Mouse (Mus musculus): Measurements from ENCODE around the gene Exoc4. TPM values are rescaled to one million over a fixed set of nuclear protein-coding genes. Genes with fewer than 3 reads are reported as not detected.
A peak's percentile ranks its signal among the peaks of the same experiment; 100 is the strongest.

Gene Exoc4
- total RNA-seq, 1 experiment from 2014 or later, result 80.9 TPM

GRCm38 (mm10) chr6:33431207-33431787, 182.4 kb downstream of the Exoc4 start:
- ATAC-seq (replicated peaks in 1 of 2; ENCODE audit: insufficient read depth in 1 of 2, low FRiP score in 2 of 2, low TSS enrichment in 1 of 2, low read depth in 1 of 2, poor library complexity in 2 of 2, severe bottlenecking in 2 of 2), result no peak

- no peak for ATAC-seq (replicated peaks in 1 of 2; ENCODE audit: insufficient read depth in 1 of 2, low FRiP score in 2 of 2, low TSS enrichment in 1 of 2, low read depth in 1 of 2, poor library complexity in 2 of 2, severe bottlenecking in 2 of 2)
Observed at GRCm38 (mm10) chr6:33440508-33440907, 191.6 kb downstream of the Exoc4 start.

DNA sequence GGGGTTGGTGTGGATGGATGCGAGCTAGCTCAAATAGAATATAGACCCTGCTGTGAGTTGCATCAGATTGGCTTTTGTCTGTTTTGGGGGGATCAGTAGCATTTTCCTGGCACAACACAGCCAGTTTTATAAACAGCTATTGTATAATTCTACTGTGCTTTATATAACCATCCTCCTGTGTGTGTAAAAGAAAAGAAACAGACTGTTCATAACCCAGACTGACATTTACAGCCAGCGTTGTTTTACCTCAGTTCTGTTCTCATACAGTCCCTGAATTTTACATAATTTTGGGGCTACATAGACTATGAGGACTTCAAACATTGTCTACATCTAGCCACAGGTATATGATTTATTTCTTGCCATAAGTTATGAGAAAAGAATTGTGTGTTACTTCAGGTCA, 204.9 kb downstream of the Exoc4 start:
- ATAC-seq (replicated peaks in 1 of 2; ENCODE audit: insufficient read depth in 1 of 2, low FRiP score in 2 of 2, low TSS enrichment in 1 of 2, low read depth in 1 of 2, poor library complexity in 2 of 2, severe bottlenecking in 2 of 2), result no peak

GRCm38 (mm10) chr6:33454354-33454753, 205.5 kb downstream of the Exoc4 start:
- no peak for ATAC-seq (replicated peaks in 1 of 2; ENCODE audit: insufficient read depth in 1 of 2, low FRiP score in 2 of 2, low TSS enrichment in 1 of 2, low read depth in 1 of 2, poor library complexity in 2 of 2, severe bottlenecking in 2 of 2)

DNA sequence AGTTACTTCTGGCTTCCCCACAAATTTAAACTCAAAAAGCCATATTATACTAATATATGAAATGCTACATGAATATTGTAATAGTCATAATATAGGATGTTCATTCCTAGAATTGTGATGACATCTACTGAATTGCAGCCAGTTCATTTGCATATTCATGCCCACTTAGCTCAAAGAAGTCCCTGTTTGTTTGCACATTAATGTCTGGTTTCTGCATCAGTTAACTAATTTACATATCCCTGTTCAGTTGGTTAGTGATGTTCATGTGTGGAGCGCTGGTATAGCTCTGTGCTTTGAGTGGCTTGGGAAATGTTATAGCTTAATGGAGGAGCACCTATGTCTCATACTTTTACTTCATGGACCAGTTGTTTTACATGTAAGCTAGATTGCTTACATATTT, 206.4 kb downstream of the Exoc4 start:
- ATAC-seq (replicated peaks in 1 of 2; ENCODE audit: insufficient read depth in 1 of 2, low FRiP score in 2 of 2, low TSS enrichment in 1 of 2, low read depth in 1 of 2, poor library complexity in 2 of 2, severe bottlenecking in 2 of 2), result no peak

DNA sequence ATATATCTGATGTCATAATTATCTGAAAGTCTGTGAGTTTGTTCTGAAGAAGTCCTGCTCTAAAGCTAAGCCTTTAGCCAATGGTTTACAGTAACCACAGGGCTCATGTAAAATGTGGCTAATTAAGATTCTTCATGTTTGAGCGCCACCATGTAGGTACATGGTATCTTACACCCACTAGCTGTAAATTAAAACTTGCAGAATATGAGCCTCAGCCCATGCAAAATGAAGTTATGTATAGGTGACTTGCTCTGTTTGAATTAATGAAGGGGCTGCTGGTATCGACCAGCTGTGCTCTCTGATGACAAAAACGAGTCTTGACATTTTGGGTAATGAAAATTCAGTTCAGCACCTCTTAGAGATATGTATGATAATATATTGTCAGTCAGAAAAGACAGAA, 216.0 kb downstream of the Exoc4 start:
- ATAC-seq (replicated peaks in 1 of 2; ENCODE audit: insufficient read depth in 1 of 2, low FRiP score in 2 of 2, low TSS enrichment in 1 of 2, low read depth in 1 of 2, poor library complexity in 2 of 2, severe bottlenecking in 2 of 2), result no peak

- ATAC-seq (replicated peaks in 1 of 2; ENCODE audit: insufficient read depth in 1 of 2, low FRiP score in 2 of 2, low TSS enrichment in 1 of 2, low read depth in 1 of 2, poor library complexity in 2 of 2, severe bottlenecking in 2 of 2), result no peak
Observed at GRCm38 (mm10) chr6:33465392-33465791, 216.5 kb downstream of the Exoc4 start.

DNA sequence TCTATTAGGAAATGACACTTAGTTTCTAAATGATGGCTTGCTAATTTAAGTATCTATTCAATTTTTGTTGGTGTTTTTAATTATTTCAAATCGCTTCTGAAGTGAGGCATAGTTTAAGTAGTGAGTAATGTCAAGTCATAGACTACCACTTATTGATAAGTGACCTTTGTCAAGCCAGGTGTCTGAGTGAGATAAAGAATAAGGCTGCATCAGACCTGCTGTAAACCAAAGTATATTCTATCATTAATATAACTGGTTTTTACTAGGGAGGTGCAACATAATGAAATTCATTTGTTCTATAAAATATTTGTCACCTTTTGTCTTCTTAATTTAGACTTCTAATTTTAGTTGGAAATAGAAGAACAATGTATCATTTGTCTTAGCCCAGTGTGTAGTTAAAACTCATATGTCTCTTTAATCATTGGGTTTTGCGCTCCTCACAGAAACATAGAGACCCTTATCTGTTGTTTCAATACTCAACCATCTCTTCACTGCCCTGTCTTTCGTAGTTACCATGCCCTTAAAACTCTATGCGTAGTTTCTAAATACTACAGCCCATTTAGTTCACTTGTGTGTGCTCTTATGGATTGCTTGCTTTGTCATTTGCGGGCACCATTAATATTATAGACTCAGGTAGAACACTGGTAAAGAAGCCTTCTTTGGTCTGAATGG, 217.4 kb downstream of the Exoc4 start:
- no peak for ATAC-seq (replicated peaks in 1 of 2; ENCODE audit: insufficient read depth in 1 of 2, low FRiP score in 2 of 2, low TSS enrichment in 1 of 2, low read depth in 1 of 2, poor library complexity in 2 of 2, severe bottlenecking in 2 of 2)

DNA sequence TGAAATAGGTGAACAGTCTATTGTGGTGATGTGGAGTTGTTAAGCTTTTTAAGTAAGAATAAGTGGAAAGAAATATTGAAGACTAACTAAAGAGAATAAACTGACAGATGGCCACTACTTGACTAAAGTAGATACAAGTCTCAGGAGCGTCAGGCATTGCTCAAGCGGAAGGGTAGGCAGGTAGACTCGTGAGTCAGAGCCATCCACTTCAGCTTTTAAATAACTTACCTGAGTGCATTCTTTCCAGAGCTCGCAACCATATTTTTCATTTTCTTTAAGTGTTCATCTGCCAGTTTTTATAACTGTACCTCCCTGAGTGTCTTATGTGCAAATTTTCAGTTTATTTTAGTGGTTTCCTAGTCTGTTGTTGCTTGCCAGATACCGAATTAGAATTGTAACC, 219.6 kb downstream of the Exoc4 start:
- ATAC-seq (replicated peaks in 1 of 2; ENCODE audit: insufficient read depth in 1 of 2, low FRiP score in 2 of 2, low TSS enrichment in 1 of 2, low read depth in 1 of 2, poor library complexity in 2 of 2, severe bottlenecking in 2 of 2), result no peak

DNA sequence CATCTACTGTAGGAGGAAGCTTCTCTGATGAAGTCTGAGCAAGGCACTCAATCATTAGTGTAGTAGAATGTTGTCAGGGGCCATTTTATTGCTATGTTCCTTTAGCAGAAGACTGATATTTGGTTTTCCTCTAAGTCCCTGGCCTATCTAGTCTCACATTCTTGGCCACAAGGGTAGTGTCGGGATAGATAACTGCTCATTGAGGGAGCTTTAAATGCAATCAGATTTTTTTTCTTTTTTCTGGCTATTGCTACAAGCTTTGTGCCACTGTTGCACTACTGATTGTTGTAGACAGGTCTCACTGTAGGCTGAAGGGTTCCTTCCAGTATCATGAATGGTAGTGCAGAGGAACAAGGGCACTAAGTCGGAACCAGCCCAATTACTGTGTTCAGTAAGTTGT, 227.2 kb downstream of the Exoc4 start:
- ATAC-seq (replicated peaks in 1 of 2; ENCODE audit: insufficient read depth in 1 of 2, low FRiP score in 2 of 2, low TSS enrichment in 1 of 2, low read depth in 1 of 2, poor library complexity in 2 of 2, severe bottlenecking in 2 of 2), result no peak

- no peak for ATAC-seq (replicated peaks in 1 of 2; ENCODE audit: insufficient read depth in 1 of 2, low FRiP score in 2 of 2, low TSS enrichment in 1 of 2, low read depth in 1 of 2, poor library complexity in 2 of 2, severe bottlenecking in 2 of 2)
Observed at GRCm38 (mm10) chr6:33484568-33484967, 235.7 kb downstream of the Exoc4 start.

GRCm38 (mm10) chr6:33489788-33490187, 240.9 kb downstream of the Exoc4 start:
- ATAC-seq (replicated peaks in 1 of 2; ENCODE audit: insufficient read depth in 1 of 2, low FRiP score in 2 of 2, low TSS enrichment in 1 of 2, low read depth in 1 of 2, poor library complexity in 2 of 2, severe bottlenecking in 2 of 2), result no peak

- ATAC-seq (replicated peaks in 1 of 2; ENCODE audit: insufficient read depth in 1 of 2, low FRiP score in 2 of 2, low TSS enrichment in 1 of 2, low read depth in 1 of 2, poor library complexity in 2 of 2, severe bottlenecking in 2 of 2), result no peak
Observed at GRCm38 (mm10) chr6:33496141-33496855, 247.4 kb downstream of the Exoc4 start.

DNA sequence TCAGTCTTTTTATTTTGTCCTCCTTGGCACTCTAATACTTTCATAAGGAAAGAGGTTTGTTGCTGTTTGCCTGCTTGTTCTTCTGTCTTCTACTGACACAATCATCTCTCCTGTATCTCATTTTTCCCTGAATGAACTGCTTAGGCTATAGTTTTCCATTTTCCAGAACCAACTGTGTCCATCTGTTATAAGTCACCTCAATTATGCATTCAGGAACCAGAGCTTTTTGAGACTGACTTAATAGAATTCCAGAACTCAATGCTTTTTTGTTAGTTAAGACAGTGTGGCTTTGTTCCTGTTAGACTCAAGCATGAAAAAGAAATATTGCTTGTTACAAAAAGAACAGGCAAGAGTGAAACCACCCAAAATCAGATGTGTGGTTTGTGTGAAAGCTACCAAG, 248.5 kb downstream of the Exoc4 start:
- no peak for ATAC-seq (replicated peaks in 1 of 2; ENCODE audit: insufficient read depth in 1 of 2, low FRiP score in 2 of 2, low TSS enrichment in 1 of 2, low read depth in 1 of 2, poor library complexity in 2 of 2, severe bottlenecking in 2 of 2)

- no peak for ATAC-seq (replicated peaks in 1 of 2; ENCODE audit: insufficient read depth in 1 of 2, low FRiP score in 2 of 2, low TSS enrichment in 1 of 2, low read depth in 1 of 2, poor library complexity in 2 of 2, severe bottlenecking in 2 of 2)
Observed at GRCm38 (mm10) chr6:33502388-33502787, 253.5 kb downstream of the Exoc4 start.

DNA sequence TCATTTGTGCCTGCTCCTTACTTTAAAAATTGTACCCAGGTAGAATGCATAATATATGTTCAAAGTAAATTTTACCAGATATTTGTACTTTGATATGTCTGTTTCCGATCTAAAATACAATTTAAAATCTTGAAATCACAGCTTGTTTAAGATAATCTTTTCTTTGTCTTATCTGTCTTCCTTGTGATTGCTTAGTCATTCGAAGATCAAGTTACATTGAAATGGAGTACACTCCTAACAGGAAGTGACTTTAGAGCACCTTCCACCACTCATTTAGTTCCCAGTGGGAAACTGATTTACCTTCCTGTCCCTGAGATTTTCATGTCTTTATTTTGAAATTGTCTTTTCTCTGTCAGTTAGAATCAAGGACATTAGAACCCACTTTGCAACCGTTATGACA, 254.5 kb downstream of the Exoc4 start:
- ATAC-seq (replicated peaks in 1 of 2; ENCODE audit: insufficient read depth in 1 of 2, low FRiP score in 2 of 2, low TSS enrichment in 1 of 2, low read depth in 1 of 2, poor library complexity in 2 of 2, severe bottlenecking in 2 of 2), result no peak

DNA sequence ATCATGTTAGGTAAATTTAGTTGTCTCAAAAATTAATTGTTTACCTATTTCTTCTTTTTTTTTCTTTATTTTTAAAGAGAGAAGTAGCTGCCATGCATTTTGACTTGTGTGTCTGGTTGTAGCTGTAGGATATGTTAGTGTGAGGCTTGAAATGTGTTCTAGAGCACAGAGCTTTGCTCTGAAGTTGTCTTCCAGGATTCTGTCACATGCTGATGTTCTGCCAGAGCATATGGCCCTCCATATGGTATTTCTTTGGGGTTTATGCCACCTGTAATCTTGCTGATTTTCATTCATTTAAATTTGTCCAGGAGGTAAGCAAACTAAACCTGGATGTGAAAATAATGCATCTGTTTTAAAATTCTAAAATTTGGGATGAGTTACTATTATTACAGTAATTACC, 258.2 kb downstream of the Exoc4 start:
- ATAC-seq (replicated peaks in 1 of 2; ENCODE audit: insufficient read depth in 1 of 2, low FRiP score in 2 of 2, low TSS enrichment in 1 of 2, low read depth in 1 of 2, poor library complexity in 2 of 2, severe bottlenecking in 2 of 2), result no peak

DNA sequence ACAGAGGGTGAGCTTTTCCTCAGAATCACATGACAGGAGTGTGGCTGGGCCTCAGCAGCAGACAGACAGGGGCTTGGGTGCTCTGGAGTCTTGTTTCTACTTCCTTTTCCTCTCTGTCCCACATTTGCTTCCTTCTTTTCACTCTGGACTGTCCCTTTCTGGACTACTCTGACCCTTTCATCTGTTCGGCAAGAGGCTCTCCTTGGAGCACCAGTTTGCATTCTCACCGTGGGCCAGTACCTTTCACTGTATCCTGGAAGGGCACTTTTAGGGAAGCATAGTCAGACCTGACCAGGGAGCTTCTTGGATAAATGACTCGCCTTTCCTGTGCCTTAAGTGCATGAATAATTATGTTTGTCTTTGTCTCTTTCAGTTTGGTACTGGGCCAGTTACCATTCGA, 266.5 kb downstream of the Exoc4 start:
- peak in 1 of 2 experiments; percentile 39; a peak in 1 of 4 replicates for ATAC-seq (replicated peaks in 1 of 2; ENCODE audit: insufficient read depth in 1 of 2, low FRiP score in 2 of 2, low TSS enrichment in 1 of 2, low read depth in 1 of 2, poor library complexity in 2 of 2, severe bottlenecking in 2 of 2)

GRCm38 (mm10) chr6:33516798-33517197, 267.9 kb downstream of the Exoc4 start:
- ATAC-seq (replicated peaks in 1 of 2; ENCODE audit: insufficient read depth in 1 of 2, low FRiP score in 2 of 2, low TSS enrichment in 1 of 2, low read depth in 1 of 2, poor library complexity in 2 of 2, severe bottlenecking in 2 of 2), result no peak

Data from hematopoietic stem cell, adult 5-6 weeks (primary cell).